ENCODE assay signal across 15 mouse cellular contexts in the genomic region with DNA sequence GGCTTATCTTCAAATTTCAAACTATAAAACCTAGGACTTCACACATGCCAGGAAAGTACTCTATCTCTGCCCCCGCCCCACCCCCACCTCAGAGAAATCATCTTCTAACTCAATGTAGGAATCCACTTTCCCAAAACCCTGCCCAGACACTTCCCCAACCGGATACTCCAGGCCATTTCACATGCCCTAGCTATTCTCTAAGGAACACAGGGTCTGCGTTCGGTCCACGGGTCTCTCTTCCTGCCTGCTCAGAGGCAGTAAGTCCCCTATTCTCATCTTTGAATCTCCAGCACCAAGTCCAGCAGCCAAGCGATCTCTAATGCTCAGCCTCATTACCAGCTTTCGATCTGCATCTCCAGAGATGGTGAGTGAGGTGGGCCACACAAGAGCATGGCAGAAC. TPM values are rescaled to one million over a fixed set of nuclear protein-coding genes. Genes with fewer than 3 reads are reported as not detected.
A peak's percentile ranks its signal among the peaks of the same experiment; 100 is the strongest.
DNase-seq lines count a peak whose midpoint lies in the region; ATAC-seq lines count a peak whose summit lies in the region.
"Had no signal": no experiment of that assay in that cellular context is flagged by ENCODE, and none has a peak within 500 bp of the region (broad histone marks: within the 10 kb centered on the region; RNA-seq: fewer than 3 reads in every experiment).

No protein-coding gene starts in this region.

- no peak overlapping the region for H3K4me2 ChIP-seq in heart, embryonic 16.5 days (ENCODE audit: low read depth, low read length)
- no peak overlapping the region for H3K4me2 ChIP-seq in heart, embryonic 11.5 days
- H3K4me2 ChIP-seq in lung, embryonic 16.5 days (ENCODE audit: low read depth, low read length) = no peak overlapping the region; the same call in 1 of the 2 replicates
- H3K4me2 ChIP-seq: embryonic facial prominence, embryonic 12.5 days; lung, embryonic 14.5 days; midbrain, embryonic 12.5 days; stomach, embryonic 15.5 days had no signal

- H3K27me3 ChIP-seq in heart, embryonic 16.5 days (ENCODE audit: control insufficient read depth, insufficient read depth, low read length) = no peaks in the 10 kb centered on the region
- H3K27me3 ChIP-seq in heart, embryonic 11.5 days (ENCODE audit: control insufficient read depth, insufficient read depth, low read length) = no peaks in the 10 kb centered on the region
- H3K27me3 ChIP-seq in lung, embryonic 16.5 days (ENCODE audit: control insufficient read depth, insufficient read depth, low read depth, low read length) = no peaks in the 10 kb centered on the region
- H3K27me3 ChIP-seq: embryonic facial prominence, embryonic 12.5 days; megakaryocyte, embryonic 14.5 days; midbrain, embryonic 12.5 days; stomach, embryonic 15.5 days had no signal

- 83% methylated on average over 7 of the region's 7 CpGs for WGBS in heart, embryonic 16.5 days
- WGBS in heart, embryonic 11.5 days (ENCODE audit: insufficient replicate concordance) = 85% methylated on average over 7 of the region's 7 CpGs
- 81% methylated on average over 7 of the region's 7 CpGs for WGBS in lung, embryonic 16.5 days

- peaks cover 21% of the 10 kb centered on the region for H3K36me3 ChIP-seq in heart, embryonic 16.5 days (ENCODE audit: control insufficient read depth, insufficient read depth)
- peaks cover 15% of the 10 kb centered on the region for H3K36me3 ChIP-seq in heart, embryonic 11.5 days (ENCODE audit: control insufficient read depth, insufficient read depth, low read length)
- peaks cover 14% of the 10 kb centered on the region for H3K36me3 ChIP-seq in lung, embryonic 16.5 days (ENCODE audit: control insufficient read depth, insufficient read depth, low read length)

- H3K4me1 ChIP-seq in heart, embryonic 16.5 days (ENCODE audit: control insufficient read depth, insufficient read depth, low read length) = peaks cover 42% of the 10 kb centered on the region
- peaks cover 23% of the 10 kb centered on the region for H3K4me1 ChIP-seq in heart, embryonic 11.5 days (ENCODE audit: control insufficient read depth, insufficient read depth, low read length)
- H3K4me1 ChIP-seq in lung, embryonic 16.5 days (replicated peaks; ENCODE audit: control insufficient read depth, insufficient read depth, low read length) = peaks cover 22% of the 10 kb centered on the region
- H3K4me1 ChIP-seq: embryonic facial prominence, embryonic 12.5 days had no signal

- peak overlapping the region; percentile 89 for H3K27ac ChIP-seq in heart, embryonic 16.5 days (ENCODE audit: low read length)
- no peak overlapping the region for H3K27ac ChIP-seq in heart, embryonic 11.5 days (ENCODE audit: low read depth, low read length)
- peak overlapping the region; percentile 1; the same call in 1 of the 2 replicates for H3K27ac ChIP-seq in lung, embryonic 16.5 days (ENCODE audit: low read length)
- H3K27ac ChIP-seq: embryonic facial prominence, embryonic 12.5 days; liver, embryonic 14.5 days; midbrain, embryonic 12.5 days had no signal

- H3K9ac ChIP-seq in heart, embryonic 16.5 days (ENCODE audit: low read length) = no peak overlapping the region
- H3K9ac ChIP-seq in heart, embryonic 11.5 days (ENCODE audit: low read depth, low read length) = no peak overlapping the region
- no peak overlapping the region for H3K9ac ChIP-seq in lung, embryonic 16.5 days (ENCODE audit: low read length)
- H3K9ac ChIP-seq: embryonic facial prominence, embryonic 12.5 days; liver, embryonic 14.5 days; lung, embryonic 14.5 days; midbrain, embryonic 12.5 days; stomach, embryonic 15.5 days had no signal

- H3K4me3 ChIP-seq in heart, embryonic 16.5 days (ENCODE audit: low read length) = no peak overlapping the region
- no peak overlapping the region for H3K4me3 ChIP-seq in heart, embryonic 11.5 days (ENCODE audit: low read depth, low read length)
- H3K4me3 ChIP-seq in lung, embryonic 16.5 days (ENCODE audit: low read length) = no peak overlapping the region
- H3K4me3 ChIP-seq: embryonic facial prominence, embryonic 12.5 days; hindbrain, embryonic 10.5 days; midbrain, embryonic 12.5 days; myocyte; stomach, embryonic 15.5 days had no signal

- no peaks in the 10 kb centered on the region for H3K9me3 ChIP-seq in heart, embryonic 16.5 days (replicated peaks; ENCODE audit: control insufficient read depth, low read length)
- no peaks in the 10 kb centered on the region for H3K9me3 ChIP-seq in heart, embryonic 11.5 days (replicated peaks; ENCODE audit: control insufficient read depth, low read length)
- no peaks in the 10 kb centered on the region for H3K9me3 ChIP-seq in lung, embryonic 16.5 days (ENCODE audit: control insufficient read depth, low read length)
- H3K9me3 ChIP-seq: embryonic facial prominence, embryonic 12.5 days; hindbrain, embryonic 10.5 days; megakaryocyte, embryonic 14.5 days; midbrain, embryonic 12.5 days; stomach, embryonic 15.5 days had no signal

- DNase-seq in heart, adult 11 months = peak; percentile 94
- DNase-seq in heart, postnatal 14 days = no peak
- no peak for DNase-seq in lung, adult 18-20 months
- DNase-seq in spleen, postnatal 14 days (ENCODE audit: low spot score in 2 of 2) = no peak

- intact Hi-C loops in heart, postnatal 14 days (cut with DNase I) = loop anchor here (1.0 to 2.0 kb wide), 2 partner anchors 21 to 88 kb away; no protein-coding TSS in a partner anchor

- no peak for ATAC-seq in heart, embryonic 16.5 days (replicated peaks; ENCODE audit: extremely low read depth, insufficient read depth, low FRiP score)
- ATAC-seq in heart, embryonic 11.5 days (replicated peaks; ENCODE audit: insufficient number of reproducible peaks, low FRiP score, low TSS enrichment) = no peak
- no peak for ATAC-seq in lung, embryonic 16.5 days (ENCODE audit: low read depth)

RNA-seq across cellular contexts. Expression of a gene that starts 23.7 kb away (rescaled TPM):
- total RNA-seq in heart, postnatal 14 days (2021) = 10 to 100 TPM; 52.8 to 55.6 TPM
- polyA plus RNA-seq in heart, embryonic 16.5 days (2015; fragmentation: Nextera tagmentation; extraction: Ambion mirVana) = 71.7 and 75.2 TPM in 2 replicates
- polyA plus RNA-seq in heart, embryonic 11.5 days (2014; fragmentation: Nextera tagmentation; extraction: Ambion mirVana) = 55.0 and 56.5 TPM in 2 replicates
- 71.1 and 78.2 TPM in 2 replicates for polyA plus RNA-seq in lung, embryonic 16.5 days (2015; fragmentation: Nextera tagmentation; extraction: Ambion mirVana)

RNA-seq across cellular contexts. Expression of a gene that starts 33.2 kb away (rescaled TPM):
- 1 to 10 TPM; 6.2 to 6.9 TPM for total RNA-seq in heart, postnatal 14 days (2021)
- 3.9 and 4.1 TPM in 2 replicates for polyA plus RNA-seq in heart, embryonic 16.5 days (2015; fragmentation: Nextera tagmentation; extraction: Ambion mirVana)
- 3.0 and 3.3 TPM in 2 replicates for polyA plus RNA-seq in heart, embryonic 11.5 days (2014; fragmentation: Nextera tagmentation; extraction: Ambion mirVana)
- polyA plus RNA-seq in lung, embryonic 16.5 days (2015; fragmentation: Nextera tagmentation; extraction: Ambion mirVana) = 5.2 and 6.5 TPM in 2 replicates

RNA-seq across cellular contexts. Expression of a gene that starts 51.5 kb away (rescaled TPM):
- total RNA-seq in heart, postnatal 14 days (2021) = 10 to 100 TPM; 10.4 to 10.6 TPM
- polyA plus RNA-seq in heart, embryonic 16.5 days (2015; fragmentation: Nextera tagmentation; extraction: Ambion mirVana) = 12.1 and 13.7 TPM in 2 replicates
- 11.6 and 12.9 TPM in 2 replicates for polyA plus RNA-seq in heart, embryonic 11.5 days (2014; fragmentation: Nextera tagmentation; extraction: Ambion mirVana)
- polyA plus RNA-seq in lung, embryonic 16.5 days (2015; fragmentation: Nextera tagmentation; extraction: Ambion mirVana) = 20.1 and 22.4 TPM in 2 replicates
